Mouse (Mus musculus) lung, postnatal 0 days (tissue): ENCODE data around the gene Rerg. TPM values are rescaled to one million over a fixed set of nuclear protein-coding genes. Genes with fewer than 3 reads are reported as not detected.

Experiments used
- ATAC-seq: fragments of 200-750 bp; cut with Nextera tagmentation; 2 replicates; pipeline ENCODE4 v1.8.0; 2017; ENCODE audit warnings: moderate library complexity
- DNase-seq: peaks from one replicate; pipeline ENCODE4 v3.0.0-alpha.2; 2016; ENCODE audit warnings: low spot score
- H3K27ac ChIP-seq: fragments of 300-500 bp; sonication (generic); 2 replicates; pipeline ENCODE4 v1.5.1; 2014; ENCODE audit warnings: antibody characterized with exemption, mild to moderate bottlenecking, low read length, mixed read lengths
- H3K27me3 ChIP-seq: fragments of 300-500 bp; sonication (generic); replicated peaks from 2 replicates; pipeline ENCODE4 v1.6.1; 2014; ENCODE audit warnings: low read length, mixed read lengths; ENCODE audit not compliant: insufficient read depth
- H3K36me3 ChIP-seq: fragments of 300-500 bp; sonication (generic); 2 replicates; pipeline ENCODE4 v1.6.1; 2014; ENCODE audit warnings: low read length, mixed read lengths; ENCODE audit not compliant: insufficient read depth
- H3K4me1 ChIP-seq: fragments of 300-500 bp; sonication (generic); 2 replicates; pipeline ENCODE4 v1.6.1; 2014; ENCODE audit warnings: antibody characterized with exemption, low read depth, low read length, mixed read lengths; ENCODE audit not compliant: insufficient read depth
- H3K4me2 ChIP-seq: fragments of 300-500 bp; sonication (generic); replicated peaks from 2 replicates; pipeline ENCODE4 v1.6.1; 2014; ENCODE audit warnings: low read depth, mild to moderate bottlenecking, low read length, moderate library complexity, mixed read lengths
- H3K4me3 ChIP-seq: fragments of 300-500 bp; sonication (generic); 2 replicates; pipeline ENCODE4 v1.5.1; 2014; ENCODE audit warnings: low read depth, low read length
- H3K9ac ChIP-seq: fragments of 300-500 bp; sonication (generic); replicated peaks from 2 replicates; pipeline ENCODE4 v1.6.1; 2014; ENCODE audit warnings: low read depth, mild to moderate bottlenecking
- H3K9me3 ChIP-seq: fragments of 300-500 bp; sonication (generic); 2 replicates; pipeline ENCODE4 v1.6.1; 2016; ENCODE audit warnings: low read length, mixed read lengths
- CTCF ChIP-seq: IDR thresholded peaks from 2 replicates; pipeline ENCODE4 v1.5.1; 2016; ENCODE audit warnings: antibody characterized with exemption, mild to moderate bottlenecking
- EP300 ChIP-seq: IDR thresholded peaks from 2 replicates; pipeline ENCODE4 v1.6.1; 2016; ENCODE audit warnings: antibody characterized with exemption, mild to moderate bottlenecking, control low read depth
- WGBS: fragments of 180-500 bp; shearing (Covaris S2); extraction: QIAGEN DNeasy Blood & Tissue Kit; methylation state at CpG from one replicate; pipeline ENCODE4 v1.1.7; 2014; 5-methylcytosine and 5-hydroxymethylcytosine counted together
- polyA plus RNA-seq: library from polyadenylated mRNA; unstranded; fragments of >200 nt; fragmentation: Nextera tagmentation; extraction: Ambion mirVana; gene quantifications from 2 replicates; pipeline ENCODE4 v1.2.1, GENCODE M21; 2015

Gene Rerg
- polyA plus RNA-seq, 1 experiment from 2014 or later: 42.9 TPM

DNA sequence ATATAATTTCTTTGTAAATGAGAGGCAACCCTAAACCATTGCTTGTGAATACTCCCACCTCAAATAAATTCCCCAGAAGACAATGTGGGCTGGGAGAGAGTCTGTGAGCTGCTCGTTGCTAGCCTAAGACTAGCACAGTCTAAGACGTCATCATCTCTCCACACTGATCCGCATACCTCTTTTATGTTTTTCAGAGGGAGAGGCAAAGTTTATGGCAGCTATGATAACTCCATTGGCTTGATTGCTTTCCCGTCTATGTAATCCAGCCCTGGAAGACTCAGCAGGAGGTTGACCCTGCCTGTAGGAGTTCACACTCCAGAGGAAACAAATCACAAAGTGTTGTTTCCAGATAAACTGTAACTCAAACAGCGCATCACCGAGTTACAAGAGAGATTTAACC is 38.9 kb downstream of the Rerg start:
- TF ChIP-seq EP300 (no peak), CTCF (no peak)
- ATAC-seq (no peak), DNase-seq (no peak)
- Histone ChIP-seq H3K9me3 (no peaks in the 10 kb centered on the region), H3K4me1 (peaks cover 8% of the 10 kb centered on the region; the same call in 1 of the 2 replicates), H3K36me3 (no peaks in the 10 kb centered on the region), H3K27ac (no peak overlapping the region), H3K4me3 (no peak overlapping the region), H3K27me3 (no peaks in the 10 kb centered on the region), H3K4me2 (no peak overlapping the region), H3K9ac (no peak overlapping the region)
- WGBS: 45% methylated on average over 6 of the region's 6 CpGs

DNA sequence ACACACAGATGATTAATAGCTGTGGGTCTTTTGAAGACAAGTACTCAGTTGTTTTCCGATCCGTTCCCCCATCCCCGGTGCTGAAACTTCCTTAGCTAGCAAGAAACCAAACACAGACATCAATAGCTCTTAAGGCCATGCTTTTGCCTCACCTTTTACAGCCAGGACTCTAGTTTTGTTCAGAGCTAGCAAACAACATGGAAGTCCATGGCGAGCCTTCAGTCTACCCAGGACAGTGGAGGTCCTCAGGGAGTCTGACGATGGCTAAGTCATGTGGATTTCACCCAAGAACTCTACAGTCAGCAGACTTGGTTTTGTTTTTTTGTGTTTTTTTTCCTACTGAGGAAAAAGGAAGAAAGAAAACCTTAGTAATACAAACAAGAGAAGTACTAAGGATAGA is 43.4 kb downstream of the Rerg start:
- WGBS: 30% methylated on average over 5 of the region's 5 CpGs
- Histone ChIP-seq H3K27ac (no peak overlapping the region), H3K9me3 (no peaks in the 10 kb centered on the region), H3K27me3 (no peaks in the 10 kb centered on the region), H3K4me3 (no peak overlapping the region), H3K4me1 (peaks cover 16% of the 10 kb centered on the region; the same call in 1 of the 2 replicates), H3K9ac (no peak overlapping the region), H3K4me2 (no peak overlapping the region), H3K36me3 (no peaks in the 10 kb centered on the region)
- DNase-seq (no peak), ATAC-seq (no peak)
- no peak for TF ChIP-seq CTCF
- TF ChIP-seq EP300: no peak

GRCm38 (mm10) chr6:137126224-137126623 is 44.1 kb downstream of the Rerg start:
- peak; percentile 64 for DNase-seq
- TF ChIP-seq EP300 (no peak), CTCF (no peak)
- H3K27ac ChIP-seq: peak overlapping the region; percentile 51

DNA sequence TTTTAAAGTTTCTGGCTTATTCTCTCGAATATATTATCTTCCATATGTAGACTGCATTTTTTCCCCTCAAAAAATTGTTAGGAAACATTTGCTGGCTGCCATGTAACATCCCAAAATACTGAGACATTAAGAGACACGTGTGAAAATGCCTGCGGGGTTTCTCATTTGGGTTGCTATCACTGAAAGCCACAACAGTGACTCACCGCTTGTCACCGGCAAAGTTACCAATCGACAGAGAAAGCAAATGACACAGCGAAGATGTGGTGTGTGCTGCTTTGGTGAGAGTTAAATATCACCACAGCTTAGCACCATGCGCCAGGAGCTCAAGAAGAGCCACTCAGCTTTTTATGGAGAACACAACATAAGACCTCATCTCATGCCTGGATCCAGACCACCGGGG is 44.9 kb downstream of the Rerg start:
- no peak overlapping the region for H3K4me3 ChIP-seq
- ATAC-seq (no peak), DNase-seq (peak; percentile 35)
- TF ChIP-seq EP300 (no peak), CTCF (no peak)
- no peaks in the 10 kb centered on the region for H3K27me3 ChIP-seq
- no peaks in the 10 kb centered on the region for H3K36me3 ChIP-seq
- H3K4me2 ChIP-seq: no peak overlapping the region
- WGBS: 59% methylated on average over 9 of the region's 9 CpGs
- H3K27ac ChIP-seq: no peak overlapping the region
- H3K4me1 ChIP-seq: peaks cover 16% of the 10 kb centered on the region; the same call in 1 of the 2 replicates
- no peak overlapping the region for H3K9ac ChIP-seq
- no peaks in the 10 kb centered on the region for H3K9me3 ChIP-seq

More at GRCm38 (mm10) chr6:137126224-137126623, 44.1 kb downstream of the Rerg start:
- no peaks in the 10 kb centered on the region for H3K27me3 ChIP-seq
- H3K36me3 ChIP-seq: no peaks in the 10 kb centered on the region
- H3K4me1 ChIP-seq: peaks cover 16% of the 10 kb centered on the region; the same call in 1 of the 2 replicates
- no peak overlapping the region for H3K4me2 ChIP-seq
- WGBS: 17% methylated on average over 2 of the region's 2 CpGs
- H3K4me3 ChIP-seq: no peak overlapping the region
- H3K9ac ChIP-seq: no peak overlapping the region
- peak; percentile 86 for ATAC-seq
- H3K9me3 ChIP-seq: no peaks in the 10 kb centered on the region

GRCm38 (mm10) chr6:137125006-137125405 is 45.3 kb downstream of the Rerg start:
- Histone ChIP-seq H3K4me2 (no peak overlapping the region), H3K27ac (no peak overlapping the region), H3K9me3 (no peaks in the 10 kb centered on the region), H3K4me3 (no peak overlapping the region), H3K9ac (no peak overlapping the region), H3K4me1 (peaks cover 16% of the 10 kb centered on the region; the same call in 1 of the 2 replicates), H3K27me3 (no peaks in the 10 kb centered on the region), H3K36me3 (no peaks in the 10 kb centered on the region)
- TF ChIP-seq CTCF: no peak
- no peak for TF ChIP-seq EP300
- ATAC-seq (no peak), DNase-seq (peak; percentile 18)
- 30% methylated on average over 3 of the region's 3 CpGs for WGBS

- H3K36me3 ChIP-seq: no peaks in the 10 kb centered on the region
- no peak overlapping the region for H3K9ac ChIP-seq
- no peak for DNase-seq
- WGBS: 64% methylated on average over 1 of the region's 1 CpGs
- no peak for ATAC-seq
- no peaks in the 10 kb centered on the region for H3K27me3 ChIP-seq
- H3K4me3 ChIP-seq: no peak overlapping the region
- H3K9me3 ChIP-seq: no peaks in the 10 kb centered on the region
- H3K4me2 ChIP-seq: no peak overlapping the region
- H3K27ac ChIP-seq: no peak overlapping the region
- no peaks in the 10 kb centered on the region; the same call in 1 of the 2 replicates for H3K4me1 ChIP-seq
- TF ChIP-seq CTCF (no peak), EP300 (no peak)
Observed at GRCm38 (mm10) chr6:137116849-137117473, 53.3 kb downstream of the Rerg start.
